Comparison of ENCODE assay signal across 8 mouse cellular contexts in genomic region chr2:4601034-4601890, GRCm38 (mm10). TPM values are rescaled to one million over a fixed set of nuclear protein-coding genes. Genes with fewer than 3 reads are reported as not detected.
A peak's percentile ranks its signal among the peaks of the same experiment; 100 is the strongest.
DNase-seq lines count a peak whose midpoint lies in the region; ATAC-seq and TF ChIP-seq lines count a peak whose summit lies in the region.

No protein-coding gene starts in this region.

- 32% methylated on average over 15 of the region's 15 CpGs for WGBS in limb, embryonic 13.5 days

- no peak overlapping the region for H3K9ac ChIP-seq in limb, embryonic 13.5 days

- H3K27me3 ChIP-seq in Patski: no peaks in the 10 kb centered on the region
- H3K27me3 ChIP-seq in limb, embryonic 13.5 days: no peaks in the 10 kb centered on the region

- ATAC-seq in Patski: peak; percentile 85
- ATAC-seq in limb, embryonic 13.5 days (ENCODE audit: low FRiP score, low read depth): peak; percentile 64

- H3K4me1 ChIP-seq in limb, embryonic 13.5 days: peaks cover 40% of the 10 kb centered on the region

- peak; percentile 25 for DNase-seq in CD4-positive helper T cell, adult 2 months (ENCODE audit: low read depth, low spot score)
- DNase-seq in Patski (ENCODE audit: low read depth, low spot score): peak; percentile 12
- DNase-seq in cerebellum, postnatal 10 days: peak; percentile 93 to 96
- peak; percentile 54 for DNase-seq in frontal cortex, postnatal 36 days (ENCODE audit: low spot score in 2 of 2)
- peak; percentile 73 for DNase-seq in kidney, adult 9 months
- DNase-seq in natural killer cell, adult 2 months (ENCODE audit: low spot score in 2 of 2): peak; percentile 14 to 27
- DNase-seq in thymus, postnatal 36 days: peak; percentile 34 to 47

- H3K4me2 ChIP-seq in limb, embryonic 13.5 days (replicated peaks): no peak overlapping the region

- H3K36me3 ChIP-seq in limb, embryonic 13.5 days: peaks cover 93% of the 10 kb centered on the region

- TF ChIP-seq CTCF in Patski (IDR thresholded peaks at IDR 0.05): peak; percentile 79

- no peak overlapping the region; the same call in 1 of the 2 replicates for H3K27ac ChIP-seq in limb, embryonic 13.5 days

- POLR2A ChIA-PET in Patski (lab: Charles Lee): interaction anchor here (1.1 to 1.2 kb wide), 2 partner anchors 16 to 101 kb away, joined by 4 to 5 read pairs; no protein-coding TSS in a partner anchor

- no peaks in the 10 kb centered on the region for H3K9me3 ChIP-seq in limb, embryonic 13.5 days

- in situ Hi-C loops in Patski (cut with MboI; ENCODE audit: low pct_unique_long_range_greater_than_20kb): loop anchor here (5.0 to 25.0 kb wide), 2 partner anchors 104 to 389 kb away; no protein-coding TSS in a partner anchor

- H3K4me3 ChIP-seq in limb, embryonic 13.5 days: no peak overlapping the region

- CTCF ChIA-PET in Patski (lab: Charles Lee): interaction anchor here (0.6 to 4.4 kb wide), 10 partner anchors 8 to 103 kb away, joined by 3 to 48 read pairs (median 5); no protein-coding TSS in a partner anchor

RNA-seq across cellular contexts. Expression of gene Prpf18, which starts 50.7 kb away (rescaled TPM):
- polyA plus RNA-seq in Patski (2021): 34.5 TPM
- polyA plus RNA-seq in limb, embryonic 13.5 days (2015; fragmentation: Nextera tagmentation; extraction: Ambion mirVana): 39.0 and 40.1 TPM in 2 replicates

Comparison
In these comparisons a context has a peak if more than half of its experiments do, and no peak if none do; other contexts are left out.
1. DNase-seq: peak in every context shown above with its lines; median percentile 94 in cerebellum, postnatal 10 days; 73 in kidney, adult 9 months; 54 in frontal cortex, postnatal 36 days; 40 in thymus, postnatal 36 days; 25 in CD4-positive helper T cell, adult 2 months; 20 in natural killer cell, adult 2 months; 12 in Patski.